11 mouse cellular contexts compared by ENCODE assay signal in genomic region chr3:88000816-88001595, GRCm38 (mm10). TPM values are rescaled to one million over a fixed set of nuclear protein-coding genes. Genes with fewer than 3 reads are reported as not detected.
DNase-seq lines count a peak whose midpoint lies in the region; ATAC-seq lines count a peak whose summit lies in the region.
"Had no signal": no experiment of that assay in that cellular context is flagged by ENCODE, and none has a peak within 500 bp of the region (broad histone marks: within the 10 kb centered on the region; RNA-seq: fewer than 3 reads in every experiment).

No protein-coding gene starts in this region.

- no peak overlapping the region; the same call in 1 of the 2 replicates for H3K4me2 ChIP-seq in heart, embryonic 15.5 days
- peak overlapping the region; percentile 71 for H3K4me2 ChIP-seq in forebrain, embryonic 15.5 days (replicated peaks)
- H3K4me2 ChIP-seq in midbrain, embryonic 13.5 days (replicated peaks), result peak overlapping the region; percentile 66
- H3K4me2 ChIP-seq in kidney, embryonic 16.5 days (replicated peaks; ENCODE audit: low read depth, low read length), result no peak overlapping the region

- 16% methylated on average over 11 of the region's 11 CpGs for WGBS in heart, embryonic 15.5 days
- WGBS in forebrain, embryonic 15.5 days, result 13% methylated on average over 11 of the region's 11 CpGs
- WGBS in midbrain, embryonic 13.5 days, result 12% methylated on average over 11 of the region's 11 CpGs
- WGBS in kidney, embryonic 16.5 days, result 13% methylated on average over 11 of the region's 11 CpGs

- no peak overlapping the region for H3K9ac ChIP-seq in heart, embryonic 15.5 days
- H3K9ac ChIP-seq in forebrain, embryonic 15.5 days (replicated peaks), result 0 out of 2 replicates have a peak overlapping the region, but pooled peaks have one; percentile 42
- no peak overlapping the region for H3K9ac ChIP-seq in midbrain, embryonic 13.5 days (replicated peaks)
- no peak overlapping the region for H3K9ac ChIP-seq in kidney, embryonic 16.5 days (replicated peaks; ENCODE audit: low read length)

- DNase-seq in heart, adult 18-20 months, result no peak
- DNase-seq in adrenal gland, adult 8-10 months, result peak; percentile 74
- no peak for DNase-seq in urinary bladder, postnatal 36 days (ENCODE audit: low spot score in 2 of 2)
- no peak for DNase-seq in right cerebral cortex, postnatal 25 days
- DNase-seq: heart, adult 2 months; lung, postnatal 4 days had no signal

- H3K27ac ChIP-seq in heart, embryonic 15.5 days, result no peak overlapping the region
- no peak overlapping the region; the same call in 1 of the 2 replicates for H3K27ac ChIP-seq in forebrain, embryonic 15.5 days (replicated peaks)
- H3K27ac ChIP-seq in midbrain, embryonic 13.5 days, result no peak overlapping the region
- H3K27ac ChIP-seq in kidney, embryonic 16.5 days (ENCODE audit: low read length), result no peak overlapping the region
- H3K27ac ChIP-seq: heart, adult 2 months had no signal

- no peaks in the 10 kb centered on the region for H3K9me3 ChIP-seq in heart, embryonic 15.5 days (replicated peaks)
- no peaks in the 10 kb centered on the region for H3K9me3 ChIP-seq in forebrain, embryonic 15.5 days
- no peaks in the 10 kb centered on the region for H3K9me3 ChIP-seq in midbrain, embryonic 13.5 days
- peaks cover 3% of the 10 kb centered on the region; the same call in 1 of the 2 replicates for H3K9me3 ChIP-seq in kidney, embryonic 16.5 days (ENCODE audit: low read length)

- peaks cover 97% of the 10 kb centered on the region for H3K27me3 ChIP-seq in heart, embryonic 15.5 days
- peaks cover 70% of the 10 kb centered on the region for H3K27me3 ChIP-seq in forebrain, embryonic 15.5 days
- H3K27me3 ChIP-seq in midbrain, embryonic 13.5 days, result peaks cover 85% of the 10 kb centered on the region
- H3K27me3 ChIP-seq in kidney, embryonic 16.5 days (ENCODE audit: insufficient read depth, low read length), result peaks cover 76% of the 10 kb centered on the region

- peaks cover 34% of the 10 kb centered on the region for H3K4me1 ChIP-seq in heart, embryonic 15.5 days (replicated peaks)
- H3K4me1 ChIP-seq in forebrain, embryonic 15.5 days, result peaks cover 58% of the 10 kb centered on the region
- peaks cover 49% of the 10 kb centered on the region for H3K4me1 ChIP-seq in midbrain, embryonic 13.5 days (replicated peaks)
- peaks cover 18% of the 10 kb centered on the region for H3K4me1 ChIP-seq in kidney, embryonic 16.5 days (ENCODE audit: insufficient read depth, low read length)

- H3K36me3 ChIP-seq in heart, embryonic 15.5 days, result no peaks in the 10 kb centered on the region
- no peaks in the 10 kb centered on the region for H3K36me3 ChIP-seq in forebrain, embryonic 15.5 days
- H3K36me3 ChIP-seq in midbrain, embryonic 13.5 days, result no peaks in the 10 kb centered on the region
- H3K36me3 ChIP-seq in kidney, embryonic 16.5 days (ENCODE audit: insufficient read depth, low read length), result no peaks in the 10 kb centered on the region

- no peak for ATAC-seq in heart, embryonic 15.5 days (replicated peaks; ENCODE audit: insufficient number of reproducible peaks, insufficient read depth, low FRiP score, low read depth)
- ATAC-seq in forebrain, embryonic 15.5 days (replicated peaks), result no peak
- ATAC-seq in midbrain, embryonic 13.5 days, result no peak
- ATAC-seq in kidney, embryonic 16.5 days (ENCODE audit: low FRiP score, low TSS enrichment), result no peak
- ATAC-seq: CD4-positive, CD25-positive, alpha-beta regulatory T cell, adult 4 months had no signal

- H3K4me3 ChIP-seq in heart, embryonic 15.5 days, result 0 out of 2 replicates have a peak overlapping the region, but pooled peaks have one; percentile 47
- peak overlapping the region; percentile 41 for H3K4me3 ChIP-seq in forebrain, embryonic 15.5 days
- H3K4me3 ChIP-seq in midbrain, embryonic 13.5 days (replicated peaks), result peak overlapping the region; percentile 40
- H3K4me3 ChIP-seq in kidney, embryonic 16.5 days (ENCODE audit: low read length), result no peak overlapping the region
- H3K4me3 ChIP-seq: heart, adult 2 months had no signal

RNA-seq across cellular contexts. Expression of gene Bcan, which starts 1.0 kb away (rescaled TPM):
- polyA plus RNA-seq in heart, embryonic 15.5 days (2015; fragmentation: Nextera tagmentation; extraction: Ambion mirVana), result 0.24 and 0.34 TPM in 2 replicates
- total RNA-seq in heart, adult 18-20 months (2021), result under 1 TPM in 1 of 2 experiments, not detected in 1; 0.32 TPM
- total RNA-seq in adrenal gland, adult 8-10 months (2022), result 100 to 1,000 TPM in 2 of 4 experiments, 10 to 100 TPM in 2; 83.1 to 117 (median 106) TPM
- 26.6 and 27.2 TPM in 2 replicates for polyA plus RNA-seq in forebrain, embryonic 15.5 days (2015; fragmentation: Nextera tagmentation; extraction: Ambion mirVana)
- polyA plus RNA-seq in midbrain, embryonic 13.5 days (2015; fragmentation: Nextera tagmentation; extraction: Ambion mirVana), result 10.1 and 14.0 TPM in 2 replicates
- 0.10 TPM in 1 of 2 replicates, not detected in the other for polyA plus RNA-seq in kidney, embryonic 16.5 days (2015; fragmentation: Nextera tagmentation; extraction: Ambion mirVana)
- polyA plus RNA-seq: CD4-positive, CD25-positive, alpha-beta regulatory T cell, adult 4 months had no signal

RNA-seq across cellular contexts. Expression of gene Hapln2, which starts 26.4 kb away (rescaled TPM):
- 0.15 TPM in 1 of 2 replicates, not detected in the other for polyA plus RNA-seq in heart, embryonic 15.5 days (2015; fragmentation: Nextera tagmentation; extraction: Ambion mirVana)
- not detected for total RNA-seq in heart, adult 18-20 months (2021)
- not detected for total RNA-seq in adrenal gland, adult 8-10 months (2022)
- 0.43 and 0.89 TPM in 2 replicates for polyA plus RNA-seq in forebrain, embryonic 15.5 days (2015; fragmentation: Nextera tagmentation; extraction: Ambion mirVana)
- 0.14 and 0.55 TPM in 2 replicates for polyA plus RNA-seq in midbrain, embryonic 13.5 days (2015; fragmentation: Nextera tagmentation; extraction: Ambion mirVana)
- polyA plus RNA-seq in kidney, embryonic 16.5 days (2015; fragmentation: Nextera tagmentation; extraction: Ambion mirVana), result 0.13 and 0.16 TPM in 2 replicates
- total RNA-seq: heart, adult 2 months had no signal
- polyA plus RNA-seq: heart, adult 2 months had no signal

RNA-seq across cellular contexts. Expression of gene Nes, which starts 30.1 kb away (rescaled TPM):
- polyA plus RNA-seq in heart, embryonic 15.5 days (2015; fragmentation: Nextera tagmentation; extraction: Ambion mirVana), result 14.8 and 16.1 TPM in 2 replicates
- total RNA-seq in heart, adult 18-20 months (2021), result 10 to 100 TPM; 12.5 to 24.8 TPM
- total RNA-seq in adrenal gland, adult 8-10 months (2022), result 10 to 100 TPM in 1 of 4 experiments, 1 to 10 TPM in 3; 4.3 to 14.4 (median 6.8) TPM
- polyA plus RNA-seq in forebrain, embryonic 15.5 days (2015; fragmentation: Nextera tagmentation; extraction: Ambion mirVana), result 50.0 and 56.7 TPM in 2 replicates
- polyA plus RNA-seq in midbrain, embryonic 13.5 days (2015; fragmentation: Nextera tagmentation; extraction: Ambion mirVana), result 61.9 and 77.6 TPM in 2 replicates
- polyA plus RNA-seq in kidney, embryonic 16.5 days (2015; fragmentation: Nextera tagmentation; extraction: Ambion mirVana), result 25.7 and 26.6 TPM in 2 replicates
- polyA plus RNA-seq: CD4-positive, CD25-positive, alpha-beta regulatory T cell, adult 4 months had no signal

RNA-seq across cellular contexts. Expression of gene Gpatch4, which starts 41.9 kb away (rescaled TPM):
- polyA plus RNA-seq in heart, embryonic 15.5 days (2015; fragmentation: Nextera tagmentation; extraction: Ambion mirVana), result 15.4 and 20.6 TPM in 2 replicates
- total RNA-seq in heart, adult 18-20 months (2021), result 10 to 100 TPM; 10.9 to 12.3 TPM
- total RNA-seq in adrenal gland, adult 8-10 months (2022), result 10 to 100 TPM; 12.9 to 16.6 (median 14.9) TPM
- 29.7 and 31.1 TPM in 2 replicates for polyA plus RNA-seq in forebrain, embryonic 15.5 days (2015; fragmentation: Nextera tagmentation; extraction: Ambion mirVana)
- 28.1 and 28.3 TPM in 2 replicates for polyA plus RNA-seq in midbrain, embryonic 13.5 days (2015; fragmentation: Nextera tagmentation; extraction: Ambion mirVana)
- 35.2 and 42.8 TPM in 2 replicates for polyA plus RNA-seq in kidney, embryonic 16.5 days (2015; fragmentation: Nextera tagmentation; extraction: Ambion mirVana)

RNA-seq across cellular contexts. Expression of gene Crabp2, which starts 52.5 kb away (rescaled TPM):
- 4.1 and 20.1 TPM in 2 replicates for polyA plus RNA-seq in heart, embryonic 15.5 days (2015; fragmentation: Nextera tagmentation; extraction: Ambion mirVana)
- not detected for total RNA-seq in heart, adult 18-20 months (2021)
- 1 to 10 TPM in 1 of 4 experiments, under 1 TPM in 2, not detected in 1; 0.31 to 1.0 (median 0.35) TPM for total RNA-seq in adrenal gland, adult 8-10 months (2022)
- 14.9 and 18.4 TPM in 2 replicates for polyA plus RNA-seq in forebrain, embryonic 15.5 days (2015; fragmentation: Nextera tagmentation; extraction: Ambion mirVana)
- 129 and 135 TPM in 2 replicates for polyA plus RNA-seq in midbrain, embryonic 13.5 days (2015; fragmentation: Nextera tagmentation; extraction: Ambion mirVana)
- polyA plus RNA-seq in kidney, embryonic 16.5 days (2015; fragmentation: Nextera tagmentation; extraction: Ambion mirVana), result 62.0 and 67.8 TPM in 2 replicates
- polyA plus RNA-seq: CD4-positive, CD25-positive, alpha-beta regulatory T cell, adult 4 months; heart, adult 2 months had no signal

Comparison
In these comparisons a context has a peak if more than half of its experiments do, and no peak if none do; other contexts are left out.
1. H3K4me2 ChIP-seq: peak in forebrain, embryonic 15.5 days (single experiment) and midbrain, embryonic 13.5 days (single experiment); none in heart, embryonic 15.5 days (single experiment) and kidney, embryonic 16.5 days (single experiment).